Mouse (Mus musculus) erythroblast, embryonic 14.5 days (primary cell): ENCODE data around the gene 1700029P11Rik.

Experiments used
- GATA1 ChIP-seq: IDR thresholded peaks from 2 replicates; pipeline ENCODE4 v1.6.1; 2012; ENCODE audit warnings: low read length, inconsistent platforms, mixed read lengths
- TAL1 ChIP-seq: IDR thresholded peaks from 3 replicates; pipeline ENCODE4 v1.6.1; 2012; ENCODE audit warnings: low read length, inconsistent platforms, mixed read lengths

DNA sequence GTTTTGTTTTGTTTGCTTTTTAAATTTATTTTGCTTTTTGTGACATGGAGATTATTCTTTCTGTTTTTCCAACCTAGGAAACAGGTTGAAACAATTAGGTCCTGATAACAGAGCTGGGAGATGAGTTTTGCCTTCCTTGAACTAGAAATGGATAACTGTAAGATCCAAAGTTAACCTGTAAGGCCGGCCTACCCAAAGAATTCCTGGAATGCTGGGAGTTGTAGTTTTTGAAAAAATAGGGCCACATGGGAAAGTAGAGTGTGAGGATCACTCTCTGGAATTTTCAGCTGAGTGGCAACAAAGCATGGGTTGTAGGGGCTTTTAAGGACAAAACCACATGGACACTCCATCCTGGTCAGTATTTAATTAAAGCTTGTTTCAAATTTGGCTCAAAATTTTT lies 1.8 kb downstream of the 1700029P11Rik start:
- TF ChIP-seq TAL1 (no peak), GATA1 (no peak)
